Mouse (Mus musculus) lung, adult 2 months (tissue): ENCODE measurements around the gene Tap2.
A peak's percentile ranks its signal among the peaks of the same experiment; 100 is the strongest.

Source experiments
- CTCF ChIP-seq: fragments of 200-500 bp; IDR thresholded peaks from 2 replicates; pipeline ENCODE4 v1.5.1; 2011; ENCODE audit warnings: mild to moderate bottlenecking, low read length, control low read depth; ENCODE audit not compliant: insufficient read depth
- POLR2A ChIP-seq: fragments of 200-500 bp; IDR thresholded peaks from 2 replicates; pipeline ENCODE4 v1.6.1; 2011; ENCODE audit warnings: low read depth, mild to moderate bottlenecking, control low read depth, low read length, borderline replicate concordance; ENCODE audit errors: extremely low read depth

GRCm38 (mm10) chr17:34205021-34205745, 1.9 kb downstream of the Tap2 start:
- TF ChIP-seq POLR2A (0 out of 2 replicates have a peak, but pooled peaks have one; percentile 3), CTCF (no peak)
